Mouse (Mus musculus) lung, postnatal 0 days (tissue): ENCODE data around the gene Tpx2. TPM values are rescaled to one million over a fixed set of nuclear protein-coding genes. Genes with fewer than 3 reads are reported as not detected.
A peak's percentile ranks its signal among the peaks of the same experiment; 100 is the strongest.

Experiments
- ATAC-seq: fragments of 200-750 bp; cut with Nextera tagmentation; 2 replicates; pipeline ENCODE4 v1.8.0; 2017; ENCODE audit warnings: moderate library complexity
- DNase-seq: peaks from one replicate; pipeline ENCODE4 v3.0.0-alpha.2; 2016; ENCODE audit warnings: low spot score
- H3K27ac ChIP-seq: fragments of 300-500 bp; sonication (generic); 2 replicates; pipeline ENCODE4 v1.5.1; 2014; ENCODE audit warnings: antibody characterized with exemption, mild to moderate bottlenecking, low read length, mixed read lengths
- H3K27me3 ChIP-seq: fragments of 300-500 bp; sonication (generic); replicated peaks from 2 replicates; pipeline ENCODE4 v1.6.1; 2014; ENCODE audit warnings: low read length, mixed read lengths; ENCODE audit not compliant: insufficient read depth
- H3K36me3 ChIP-seq: fragments of 300-500 bp; sonication (generic); 2 replicates; pipeline ENCODE4 v1.6.1; 2014; ENCODE audit warnings: low read length, mixed read lengths; ENCODE audit not compliant: insufficient read depth
- H3K4me1 ChIP-seq: fragments of 300-500 bp; sonication (generic); 2 replicates; pipeline ENCODE4 v1.6.1; 2014; ENCODE audit warnings: antibody characterized with exemption, low read depth, low read length, mixed read lengths; ENCODE audit not compliant: insufficient read depth
- H3K4me2 ChIP-seq: fragments of 300-500 bp; sonication (generic); replicated peaks from 2 replicates; pipeline ENCODE4 v1.6.1; 2014; ENCODE audit warnings: low read depth, mild to moderate bottlenecking, low read length, moderate library complexity, mixed read lengths
- H3K4me3 ChIP-seq: fragments of 300-500 bp; sonication (generic); 2 replicates; pipeline ENCODE4 v1.5.1; 2014; ENCODE audit warnings: low read depth, low read length
- H3K9ac ChIP-seq: fragments of 300-500 bp; sonication (generic); replicated peaks from 2 replicates; pipeline ENCODE4 v1.6.1; 2014; ENCODE audit warnings: low read depth, mild to moderate bottlenecking
- H3K9me3 ChIP-seq: fragments of 300-500 bp; sonication (generic); 2 replicates; pipeline ENCODE4 v1.6.1; 2016; ENCODE audit warnings: low read length, mixed read lengths
- CTCF ChIP-seq: IDR thresholded peaks from 2 replicates; pipeline ENCODE4 v1.5.1; 2016; ENCODE audit warnings: antibody characterized with exemption, mild to moderate bottlenecking
- EP300 ChIP-seq: IDR thresholded peaks from 2 replicates; pipeline ENCODE4 v1.6.1; 2016; ENCODE audit warnings: antibody characterized with exemption, mild to moderate bottlenecking, control low read depth
- WGBS: fragments of 180-500 bp; shearing (Covaris S2); extraction: QIAGEN DNeasy Blood & Tissue Kit; methylation state at CpG from one replicate; pipeline ENCODE4 v1.1.7; 2014; 5-methylcytosine and 5-hydroxymethylcytosine counted together
- polyA plus RNA-seq: library from polyadenylated mRNA; unstranded; fragments of >200 nt; fragmentation: Nextera tagmentation; extraction: Ambion mirVana; gene quantifications from 2 replicates; pipeline ENCODE4 v1.2.1, GENCODE M21; 2015

Gene Tpx2
- polyA plus RNA-seq, 1 experiment from 2014 or later, result 3.1 TPM

DNA sequence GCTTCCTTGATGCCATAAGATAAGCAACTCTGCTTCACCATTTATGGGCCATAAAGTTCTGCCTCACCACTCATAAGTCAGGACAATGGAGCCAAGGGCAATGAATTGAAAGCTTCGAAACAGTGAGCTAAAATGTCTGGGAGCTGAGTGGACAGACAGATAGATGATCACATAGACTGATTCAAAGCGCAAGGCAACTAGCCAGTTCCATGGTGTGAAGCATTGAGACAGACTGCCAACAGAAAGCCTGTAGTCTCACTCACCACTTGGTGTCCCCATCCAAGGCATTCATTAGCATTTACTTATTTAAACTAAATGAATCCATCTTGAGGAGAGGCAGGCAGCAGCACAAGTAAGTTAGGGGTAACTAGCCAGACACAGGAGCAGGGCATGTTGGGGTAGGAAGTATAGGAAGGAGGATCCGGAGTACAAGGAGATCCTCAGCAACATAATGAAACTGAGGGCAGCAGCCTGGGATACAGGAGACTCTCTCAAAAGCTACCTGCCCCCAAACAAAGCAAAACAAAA, 28.6 kb upstream of the Tpx2 start:
- peak overlapping the region; percentile 9; the same call in 1 of the 2 replicates for H3K4me2 ChIP-seq
- 91% methylated on average over 3 of the region's 3 CpGs for WGBS
- no peak for TF ChIP-seq CTCF
- no peak for TF ChIP-seq EP300

GRCm38 (mm10) chr2:152819926-152820325, 27.8 kb upstream of the Tpx2 start:
- no peaks in the 10 kb centered on the region for H3K9me3 ChIP-seq
- TF ChIP-seq EP300 (no peak), CTCF (no peak)
- H3K27me3 ChIP-seq, result no peaks in the 10 kb centered on the region
- peak overlapping the region; percentile 9; the same call in 1 of the 2 replicates for H3K4me2 ChIP-seq
- peak overlapping the region; percentile 96 for H3K27ac ChIP-seq
- WGBS, result 35% methylated on average over 4 of the region's 4 CpGs
- peak overlapping the region; percentile 2; the same call in 1 of the 2 replicates for H3K9ac ChIP-seq
- ATAC-seq, result no peak; the same call in 1 of the 2 replicates
- DNase-seq, result no peak
- H3K4me1 ChIP-seq, result peaks cover 74% of the 10 kb centered on the region
- H3K4me3 ChIP-seq, result no peak overlapping the region
- 0 out of 2 replicates have a peak, but pooled peaks cover 7% of the 10 kb centered on the region for H3K36me3 ChIP-seq

More for the DNA sequence above, 28.6 kb upstream of the Tpx2 start:
- Histone ChIP-seq H3K27me3 (no peaks in the 10 kb centered on the region), H3K9me3 (no peaks in the 10 kb centered on the region), H3K9ac (0 out of 2 replicates have a peak overlapping the region, but pooled peaks have one; percentile 2), H3K4me3 (no peak overlapping the region), H3K36me3 (0 out of 2 replicates have a peak, but pooled peaks cover 7% of the 10 kb centered on the region), H3K4me1 (peaks cover 69% of the 10 kb centered on the region), H3K27ac (peak overlapping the region; percentile 96)
- DNase-seq, result no peak
- ATAC-seq, result no peak

GRCm38 (mm10) chr2:152820369-152820768, 27.4 kb upstream of the Tpx2 start:
- Histone ChIP-seq H3K9me3 (no peaks in the 10 kb centered on the region), H3K9ac (0 out of 2 replicates have a peak overlapping the region, but pooled peaks have one; percentile 13), H3K27me3 (no peaks in the 10 kb centered on the region), H3K4me2 (peak overlapping the region; percentile 23), H3K27ac (peak overlapping the region; percentile 96), H3K4me3 (no peak overlapping the region), H3K4me1 (peaks cover 78% of the 10 kb centered on the region), H3K36me3 (peaks cover 7% of the 10 kb centered on the region; the same call in 1 of the 2 replicates)
- DNase-seq (peak; percentile 94), ATAC-seq (peak; percentile 90)
- WGBS, result 14% methylated on average over 2 of the region's 2 CpGs
- TF ChIP-seq CTCF, result no peak
- TF ChIP-seq EP300, result peak; percentile 100

DNA sequence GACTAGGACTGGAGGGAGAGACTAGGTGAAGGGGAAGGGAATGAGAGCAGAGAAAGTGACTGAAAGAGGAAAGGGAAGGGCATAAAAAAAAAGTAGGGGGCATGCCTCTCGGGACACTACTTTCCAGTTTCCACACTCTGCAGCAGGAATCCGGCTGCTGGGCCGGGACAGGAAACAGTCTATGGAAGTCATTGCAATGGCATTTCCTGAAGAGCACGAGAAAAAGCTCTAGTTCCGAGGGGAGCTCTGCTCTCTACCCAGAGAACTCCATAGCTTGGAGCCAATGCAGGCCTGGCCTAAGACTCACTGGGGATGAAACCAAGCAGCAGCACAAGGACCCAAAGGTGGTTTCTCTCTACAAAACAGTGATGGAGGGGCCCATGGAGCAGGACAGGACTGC, 26.7 kb upstream of the Tpx2 start:
- Histone ChIP-seq H3K9me3 (no peaks in the 10 kb centered on the region), H3K4me3 (no peak overlapping the region), H3K36me3 (peaks cover 7% of the 10 kb centered on the region; the same call in 1 of the 2 replicates), H3K27me3 (no peaks in the 10 kb centered on the region), H3K9ac (0 out of 2 replicates have a peak overlapping the region, but pooled peaks have one; percentile 13), H3K4me2 (peak overlapping the region; percentile 23), H3K4me1 (peaks cover 78% of the 10 kb centered on the region), H3K27ac (peak overlapping the region; percentile 96)
- TF ChIP-seq EP300 (peak; percentile 93), CTCF (no peak)
- peak; percentile 93 for DNase-seq
- 2% methylated on average over 5 of the region's 5 CpGs for WGBS
- ATAC-seq, result peak; percentile 73

DNA sequence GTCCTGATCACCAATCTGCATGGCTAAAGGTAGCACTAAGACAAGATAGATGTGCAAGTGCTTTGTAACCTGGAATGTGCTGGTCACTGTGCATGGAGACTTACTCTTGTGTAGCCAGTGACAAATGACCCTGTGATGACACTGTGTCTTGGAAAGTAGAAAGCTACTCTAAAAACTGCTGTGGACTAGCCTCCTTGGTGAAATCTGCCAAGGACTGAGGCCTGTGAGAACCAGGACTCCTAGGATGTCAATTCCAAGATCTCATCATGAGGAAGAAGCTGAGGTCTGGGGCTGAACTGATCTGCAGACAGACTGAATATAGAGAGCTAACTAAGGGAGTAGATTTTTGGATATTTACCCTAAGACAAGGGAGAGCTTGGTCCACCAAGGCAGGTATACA, 26.2 kb upstream of the Tpx2 start:
- Histone ChIP-seq H3K36me3 (peaks cover 7% of the 10 kb centered on the region; the same call in 1 of the 2 replicates), H3K4me3 (no peak overlapping the region), H3K9ac (0 out of 2 replicates have a peak overlapping the region, but pooled peaks have one; percentile 12), H3K27ac (peak overlapping the region; percentile 96), H3K9me3 (no peaks in the 10 kb centered on the region), H3K4me2 (0 out of 2 replicates have a peak overlapping the region, but pooled peaks have one; percentile 23), H3K27me3 (no peaks in the 10 kb centered on the region), H3K4me1 (peaks cover 78% of the 10 kb centered on the region)
- ATAC-seq, result no peak
- no peak for TF ChIP-seq CTCF
- no peak for TF ChIP-seq EP300
- DNase-seq, result no peak

DNA sequence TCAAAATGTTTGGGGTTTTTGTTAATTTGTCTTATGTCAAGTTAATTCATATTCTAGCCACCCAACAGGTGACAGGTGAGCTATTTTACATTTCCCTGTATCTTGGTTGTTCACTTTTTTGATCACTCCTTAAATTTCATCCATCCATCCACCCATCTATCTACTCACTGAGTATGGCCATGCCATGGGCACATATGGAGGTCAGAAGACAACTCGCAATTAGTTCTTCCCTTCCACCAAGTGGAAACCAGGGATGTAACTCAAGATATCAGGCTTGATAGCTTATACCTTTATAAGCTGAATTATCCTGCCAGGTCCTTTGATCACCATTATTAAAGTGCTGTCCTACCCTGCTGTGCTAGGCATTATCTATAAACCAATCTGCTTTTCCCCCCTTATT, 24.0 kb upstream of the Tpx2 start:
- no peak overlapping the region for H3K4me3 ChIP-seq
- peaks cover 80% of the 10 kb centered on the region for H3K4me1 ChIP-seq
- no peak overlapping the region for H3K9ac ChIP-seq
- DNase-seq (no peak), ATAC-seq (no peak)
- TF ChIP-seq EP300 (no peak), CTCF (no peak)
- H3K27me3 ChIP-seq, result no peaks in the 10 kb centered on the region
- no peak overlapping the region for H3K4me2 ChIP-seq
- H3K36me3 ChIP-seq, result peaks cover 7% of the 10 kb centered on the region; the same call in 1 of the 2 replicates
- H3K9me3 ChIP-seq, result no peaks in the 10 kb centered on the region
- 93% methylated on average over 1 of the region's 1 CpGs for WGBS
- H3K27ac ChIP-seq, result no peak overlapping the region
